Mouse (Mus musculus) neural tube, embryonic 11.5 days (tissue): ENCODE measurements around the gene Gtf2f2. TPM values are rescaled to one million over a fixed set of nuclear protein-coding genes. Genes with fewer than 3 reads are reported as not detected.

Experiments
- ATAC-seq: fragments of 200-750 bp; cut with Nextera tagmentation; 2 replicates; pipeline ENCODE4 v1.8.0; 2017; ENCODE audit warnings: moderate number of reproducible peaks, mild to moderate bottlenecking, moderate TSS enrichment, moderate library complexity; ENCODE audit not compliant: insufficient read depth, low FRiP score, low TSS enrichment
- DNase-seq: peaks from one replicate; pipeline ENCODE4 v3.0.0-alpha.2; 2015; ENCODE audit warnings: low spot score
- H3K27ac ChIP-seq: fragments of 300-500 bp; sonication (generic); 2 replicates; pipeline ENCODE4 v1.5.1; 2014; ENCODE audit warnings: low read depth, mild to moderate bottlenecking, low read length
- H3K27me3 ChIP-seq: fragments of 300-500 bp; sonication (generic); 2 replicates; pipeline ENCODE4 v1.6.1; 2014; ENCODE audit warnings: mild to moderate bottlenecking, low read length, mixed read lengths; ENCODE audit not compliant: control insufficient read depth, insufficient read depth
- H3K36me3 ChIP-seq: fragments of 300-500 bp; sonication (generic); 2 replicates; pipeline ENCODE4 v1.6.1; 2014; ENCODE audit warnings: mild to moderate bottlenecking, low read length, moderate library complexity, mixed read lengths; ENCODE audit not compliant: control insufficient read depth, insufficient read depth
- H3K4me1 ChIP-seq: fragments of 300-500 bp; sonication (generic); 2 replicates; pipeline ENCODE4 v1.6.1; 2014; ENCODE audit warnings: low read length, mixed read lengths; ENCODE audit not compliant: control insufficient read depth, insufficient read depth
- H3K4me2 ChIP-seq: fragments of 300-500 bp; sonication (generic); 2 replicates; pipeline ENCODE4 v1.6.1; 2014; ENCODE audit warnings: low read depth, mild to moderate bottlenecking, moderate library complexity
- H3K4me3 ChIP-seq: fragments of 300-500 bp; sonication (generic); 2 replicates; pipeline ENCODE4 v1.5.1; 2014; ENCODE audit warnings: low read depth, low read length
- H3K9ac ChIP-seq: fragments of 300-500 bp; sonication (generic); 2 replicates; pipeline ENCODE4 v1.6.1; 2014; ENCODE audit warnings: mild to moderate bottlenecking, low read length
- H3K9me3 ChIP-seq: fragments of 300-500 bp; sonication (generic); 2 replicates; pipeline ENCODE4 v1.6.1; 2016; ENCODE audit warnings: low read length; ENCODE audit not compliant: control insufficient read depth
- WGBS: fragments of 180-500 bp; shearing (Covaris S2); extraction: QIAGEN DNeasy Blood & Tissue Kit; methylation state at CpG from one replicate; pipeline ENCODE4 v1.1.7; 2014; 5-methylcytosine and 5-hydroxymethylcytosine counted together
- polyA plus RNA-seq: library from polyadenylated mRNA; unstranded; fragments of >200 nt; fragmentation: Nextera tagmentation; extraction: Ambion mirVana; gene quantifications from 2 replicates; pipeline ENCODE4 v1.2.1, GENCODE M21; 2014

The Gtf2f2 gene
- polyA plus RNA-seq, 1 experiment from 2014 or later: 52.1 TPM

DNA sequence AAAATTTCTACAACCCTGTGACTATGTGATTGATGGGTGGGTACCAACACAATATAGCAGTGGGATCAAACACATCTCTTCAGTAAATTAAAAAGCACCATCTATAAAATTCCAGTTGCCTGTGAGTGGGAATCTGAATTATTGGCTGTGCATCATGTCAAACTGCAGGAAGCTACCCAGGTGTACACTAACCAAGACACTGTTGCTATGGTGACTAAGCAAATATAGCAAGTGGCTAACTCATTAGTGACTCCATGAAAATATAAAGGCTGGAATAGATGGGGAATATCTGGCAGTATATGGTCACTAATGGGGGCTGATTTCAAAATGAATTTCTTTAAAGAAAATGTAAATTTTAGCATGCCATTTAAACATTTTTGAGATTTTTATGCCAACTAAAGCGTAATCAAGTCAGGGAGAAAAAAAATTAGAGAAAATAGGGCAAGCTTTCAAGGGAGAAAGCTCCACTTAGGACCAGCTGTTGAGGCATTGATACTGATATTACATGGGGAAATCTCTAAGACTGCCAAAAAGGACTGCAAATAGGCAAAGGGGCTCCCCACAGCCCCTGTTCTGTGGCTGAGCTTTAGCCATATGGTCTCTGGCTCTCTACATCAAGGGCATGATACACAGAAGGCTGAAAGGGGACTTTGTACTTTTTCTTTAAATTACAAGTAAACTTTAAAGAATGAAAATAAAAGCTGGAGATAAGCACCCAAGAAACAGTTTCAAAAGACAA is 87.2 kb downstream of the Gtf2f2 start:
- no peak overlapping the region for H3K4me2 ChIP-seq
- no peaks in the 10 kb centered on the region for H3K9me3 ChIP-seq
- no peaks in the 10 kb centered on the region for H3K4me1 ChIP-seq
- H3K27ac ChIP-seq: no peak overlapping the region
- ATAC-seq: no peak
- H3K9ac ChIP-seq: no peak overlapping the region
- no peak overlapping the region for H3K4me3 ChIP-seq
- DNase-seq: no peak
- H3K36me3 ChIP-seq: no peaks in the 10 kb centered on the region
- no peaks in the 10 kb centered on the region for H3K27me3 ChIP-seq
- 90% methylated on average over 1 of the region's 1 CpGs for WGBS

DNA sequence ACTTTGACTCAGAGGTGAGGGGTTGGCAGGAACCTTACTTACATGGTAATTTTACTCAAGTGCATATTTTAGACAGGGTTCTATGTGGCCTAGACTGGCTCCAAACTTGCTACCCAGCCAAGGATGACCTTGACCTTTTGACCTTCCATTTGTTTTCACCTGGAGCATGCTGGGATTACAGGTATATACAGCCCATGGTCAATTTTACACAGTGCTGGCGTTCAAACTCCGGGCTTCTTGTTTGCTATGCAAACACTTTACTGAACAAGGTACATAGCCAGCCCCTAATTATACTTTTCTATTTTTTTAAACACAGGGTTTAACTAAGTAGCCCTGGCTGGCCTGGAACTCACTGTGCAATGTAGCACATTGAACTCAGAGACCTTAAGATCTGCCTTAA is 98.0 kb downstream of the Gtf2f2 start:
- WGBS: 90% methylated on average over 2 of the region's 2 CpGs
- Histone ChIP-seq H3K9me3 (no peaks in the 10 kb centered on the region), H3K4me1 (no peaks in the 10 kb centered on the region)

DNA sequence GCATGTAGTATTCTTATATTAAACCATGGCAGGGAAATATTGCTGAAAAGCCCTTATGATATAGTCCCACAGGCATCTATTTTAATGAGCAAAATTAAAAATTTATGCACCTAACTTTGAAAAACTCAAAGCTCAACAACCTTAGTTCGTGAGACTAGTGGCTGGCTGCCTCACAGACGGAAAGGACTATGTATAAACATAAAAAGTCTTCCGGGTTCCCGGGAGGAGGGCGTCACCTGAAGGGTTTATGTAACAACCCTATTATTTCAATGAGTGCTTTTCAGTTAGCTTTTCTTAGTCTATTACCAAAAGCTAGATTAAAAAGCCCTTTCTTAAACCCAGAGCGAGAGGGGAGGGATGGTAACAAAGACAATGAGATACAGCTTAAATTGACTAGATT is 98.7 kb downstream of the Gtf2f2 start:
- Histone ChIP-seq H3K9me3 (no peaks in the 10 kb centered on the region), H3K4me2 (no peak overlapping the region), H3K4me3 (no peak overlapping the region), H3K9ac (no peak overlapping the region), H3K27me3 (no peaks in the 10 kb centered on the region), H3K4me1 (no peaks in the 10 kb centered on the region), H3K36me3 (no peaks in the 10 kb centered on the region; the same call in 1 of the 2 replicates), H3K27ac (no peak overlapping the region)
- 92% methylated on average over 6 of the region's 6 CpGs for WGBS
- DNase-seq (no peak), ATAC-seq (no peak)

More for the DNA sequence above, 98.0 kb downstream of the Gtf2f2 start:
- Histone ChIP-seq H3K4me3 (no peak overlapping the region), H3K9ac (no peak overlapping the region), H3K4me2 (no peak overlapping the region), H3K36me3 (no peaks in the 10 kb centered on the region; the same call in 1 of the 2 replicates), H3K27me3 (no peaks in the 10 kb centered on the region), H3K27ac (no peak overlapping the region)
- DNase-seq: no peak
- no peak for ATAC-seq

DNA sequence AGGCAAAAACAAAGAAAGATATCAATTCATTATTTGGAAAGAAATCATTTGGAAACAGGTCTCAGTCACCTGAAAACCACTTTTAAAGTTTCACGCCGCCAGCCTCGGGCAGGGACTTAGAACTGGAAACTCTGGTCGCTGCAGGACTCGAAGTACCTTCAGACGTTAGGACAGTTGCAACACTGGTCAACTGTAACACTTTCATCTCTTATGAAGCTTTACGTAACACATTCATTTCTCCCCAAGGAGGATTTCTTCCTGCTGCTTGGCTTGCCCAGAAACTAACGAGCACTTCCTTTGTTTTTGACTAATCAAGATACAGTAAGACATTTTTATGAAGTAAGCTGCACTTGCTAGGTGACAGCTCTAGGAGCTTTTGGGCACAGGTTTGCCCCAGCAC is 103.7 kb downstream of the Gtf2f2 start:
- DNase-seq (no peak), ATAC-seq (no peak)
- H3K9me3 ChIP-seq: no peaks in the 10 kb centered on the region
- 93% methylated on average over 8 of the region's 8 CpGs for WGBS
- no peaks in the 10 kb centered on the region for H3K36me3 ChIP-seq
- no peak overlapping the region for H3K4me2 ChIP-seq
- no peaks in the 10 kb centered on the region for H3K27me3 ChIP-seq
- H3K9ac ChIP-seq: no peak overlapping the region
- no peak overlapping the region for H3K27ac ChIP-seq
- H3K4me3 ChIP-seq: no peak overlapping the region
- H3K4me1 ChIP-seq: no peaks in the 10 kb centered on the region

DNA sequence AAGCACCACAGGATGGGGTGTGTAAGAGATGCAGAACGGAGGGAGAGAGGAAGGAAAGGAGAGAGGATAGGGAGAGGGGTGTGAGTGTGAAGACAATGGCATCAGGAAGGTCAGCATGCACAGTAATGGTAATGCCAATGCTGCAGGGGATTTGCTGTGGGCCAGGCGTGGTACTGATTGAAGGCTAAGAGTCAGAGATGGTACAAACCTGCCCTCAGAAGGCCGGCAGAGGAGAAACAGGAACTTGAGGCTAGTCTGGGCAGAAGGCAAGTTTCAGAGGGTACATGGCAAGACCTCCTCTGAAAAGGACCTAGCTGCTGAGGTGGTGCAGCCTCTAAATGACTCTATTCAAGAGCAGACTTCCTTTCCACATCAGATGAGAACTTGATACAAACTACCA is 105.7 kb downstream of the Gtf2f2 start:
- Histone ChIP-seq H3K27me3 (no peaks in the 10 kb centered on the region), H3K9ac (no peak overlapping the region), H3K4me3 (no peak overlapping the region), H3K9me3 (no peaks in the 10 kb centered on the region), H3K27ac (no peak overlapping the region), H3K4me1 (peaks cover 2% of the 10 kb centered on the region; the same call in 1 of the 2 replicates), H3K4me2 (no peak overlapping the region), H3K36me3 (no peaks in the 10 kb centered on the region)
- WGBS: 88% methylated on average over 3 of the region's 3 CpGs
- DNase-seq: no peak
- ATAC-seq: no peak

DNA sequence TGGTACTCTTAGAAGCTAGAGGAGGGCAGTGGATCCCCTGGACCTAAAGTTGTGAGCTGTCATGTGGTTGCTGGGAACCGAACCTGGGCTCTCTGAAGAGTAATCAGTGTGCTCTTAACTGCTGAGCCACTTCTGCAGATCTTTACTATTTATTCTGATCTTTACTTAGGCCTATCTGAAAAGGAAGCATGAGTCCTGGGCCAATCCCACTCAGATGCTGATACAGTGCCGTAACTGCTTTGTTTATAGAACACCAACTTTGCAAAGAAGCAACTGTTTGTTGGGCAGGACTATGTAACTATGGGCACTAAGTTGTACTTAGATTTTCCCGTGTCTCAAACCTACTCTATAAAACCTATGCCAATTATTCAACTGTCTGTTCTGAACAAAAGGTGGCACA is 107.5 kb downstream of the Gtf2f2 start:
- 91% methylated on average over 3 of the region's 3 CpGs for WGBS
- Histone ChIP-seq H3K27me3 (no peaks in the 10 kb centered on the region), H3K27ac (no peak overlapping the region), H3K36me3 (no peaks in the 10 kb centered on the region), H3K4me1 (peaks cover 2% of the 10 kb centered on the region; the same call in 1 of the 2 replicates), H3K4me2 (no peak overlapping the region), H3K4me3 (no peak overlapping the region), H3K9me3 (no peaks in the 10 kb centered on the region), H3K9ac (no peak overlapping the region)
- DNase-seq (no peak), ATAC-seq (no peak)

DNA sequence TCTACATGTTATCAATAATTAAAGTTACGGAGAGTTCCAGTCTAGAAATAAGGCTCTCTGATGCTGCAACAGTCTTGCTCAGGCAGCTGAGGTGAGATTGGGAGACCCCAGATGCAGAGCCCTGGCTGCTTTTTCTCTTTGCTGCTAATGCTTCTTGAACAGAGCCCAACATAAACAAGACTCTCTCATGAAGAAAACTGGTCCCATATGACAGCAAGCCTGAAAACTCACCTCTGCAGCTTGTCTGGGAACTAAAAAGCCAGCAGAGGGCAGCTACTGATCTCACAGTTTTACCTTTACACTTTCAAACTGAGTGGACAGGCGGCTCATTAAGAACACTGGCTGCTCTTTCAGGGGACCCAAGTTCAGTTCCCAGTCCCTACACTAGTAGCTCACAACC is 108.7 kb downstream of the Gtf2f2 start:
- H3K9me3 ChIP-seq: no peaks in the 10 kb centered on the region
- H3K4me2 ChIP-seq: no peak overlapping the region
- DNase-seq (no peak), ATAC-seq (no peak)
- no peak overlapping the region for H3K4me3 ChIP-seq
- H3K9ac ChIP-seq: no peak overlapping the region
- H3K27ac ChIP-seq: no peak overlapping the region
- peaks cover 2% of the 10 kb centered on the region; the same call in 1 of the 2 replicates for H3K4me1 ChIP-seq
- H3K27me3 ChIP-seq: no peaks in the 10 kb centered on the region
- WGBS: 84% methylated on average over 2 of the region's 2 CpGs
- no peaks in the 10 kb centered on the region for H3K36me3 ChIP-seq

DNA sequence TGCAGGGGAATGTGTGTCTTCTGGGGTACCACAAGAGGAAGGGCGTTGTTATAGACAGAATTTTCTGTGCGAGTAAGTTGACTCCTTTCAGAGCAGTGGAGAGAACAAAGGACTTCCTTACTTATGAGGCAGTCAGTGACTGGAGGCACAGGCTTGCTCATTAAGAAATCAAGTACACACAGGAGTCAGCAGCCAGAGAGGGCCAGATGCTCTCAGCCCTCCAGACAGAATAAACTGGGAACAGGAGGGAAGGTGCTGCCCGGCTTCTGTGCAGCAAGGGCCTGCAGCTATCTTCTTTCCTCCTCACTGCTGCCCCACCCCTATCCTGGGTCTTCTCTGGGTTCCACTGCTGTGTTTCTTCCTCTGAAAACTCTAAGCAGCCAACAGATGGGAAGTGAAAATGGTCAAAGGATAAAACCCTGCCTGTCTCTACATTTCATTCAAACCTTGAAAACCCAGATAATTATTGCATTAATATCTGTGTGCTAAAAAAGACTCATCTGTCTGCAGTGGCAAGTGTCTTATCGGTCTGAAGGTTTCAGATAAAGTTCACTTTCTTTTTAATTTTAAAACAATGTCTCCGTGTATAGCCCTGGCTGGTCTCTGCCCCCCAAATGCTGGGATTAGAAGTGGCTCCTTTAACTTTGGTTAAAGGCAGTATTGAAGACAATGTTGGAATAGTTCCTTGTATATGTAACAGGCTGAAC is 109.7 kb downstream of the Gtf2f2 start:
- no peak for DNase-seq
- no peaks in the 10 kb centered on the region for H3K9me3 ChIP-seq
- ATAC-seq: no peak
- H3K36me3 ChIP-seq: no peaks in the 10 kb centered on the region
- peak overlapping the region; percentile 53 for H3K27ac ChIP-seq
- no peak overlapping the region for H3K4me2 ChIP-seq
- no peak overlapping the region for H3K4me3 ChIP-seq
- 0 out of 2 replicates have a peak overlapping the region, but pooled peaks have one; percentile 18 for H3K9ac ChIP-seq
- peaks cover 2% of the 10 kb centered on the region; the same call in 1 of the 2 replicates for H3K4me1 ChIP-seq
- WGBS: 74% methylated on average over 5 of the region's 5 CpGs
- no peaks in the 10 kb centered on the region for H3K27me3 ChIP-seq

DNA sequence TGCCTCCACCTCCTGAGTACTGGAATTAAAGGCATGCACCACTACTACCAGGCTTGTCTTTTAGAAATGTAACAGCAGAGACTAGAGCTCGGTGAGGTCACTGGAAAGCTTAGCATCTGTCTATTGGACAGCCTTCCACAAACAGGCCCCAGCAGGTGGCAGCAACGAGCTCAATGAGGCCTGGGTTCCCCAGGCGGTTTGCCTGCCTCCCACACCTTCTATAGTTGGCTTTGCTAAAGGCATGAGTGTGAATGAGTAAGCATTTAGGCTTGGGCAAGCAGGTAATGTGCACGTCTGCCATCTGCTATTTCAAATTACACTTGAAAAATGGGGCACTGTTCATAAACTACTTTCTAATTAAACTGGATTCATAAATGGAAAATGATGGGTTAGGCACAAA is 111.1 kb downstream of the Gtf2f2 start:
- 0 out of 2 replicates have a peak, but pooled peaks have one; percentile 23 for ATAC-seq

More for the DNA sequence above, 111.1 kb downstream of the Gtf2f2 start:
- peak; percentile 86 for DNase-seq
- H3K27ac ChIP-seq: no peak overlapping the region
- H3K4me2 ChIP-seq: no peak overlapping the region
- no peaks in the 10 kb centered on the region for H3K36me3 ChIP-seq
- no peak overlapping the region for H3K4me3 ChIP-seq
- no peaks in the 10 kb centered on the region for H3K27me3 ChIP-seq
- WGBS: 25% methylated on average over 4 of the region's 4 CpGs
- peaks cover 2% of the 10 kb centered on the region; the same call in 1 of the 2 replicates for H3K4me1 ChIP-seq
- no peaks in the 10 kb centered on the region for H3K9me3 ChIP-seq
- H3K9ac ChIP-seq: no peak overlapping the region
